Mouse (Mus musculus): ENCODE measurements around the gene Capn5. TPM values are rescaled to one million over a fixed set of nuclear protein-coding genes. Genes with fewer than 3 reads are reported as not detected.

The Capn5 gene
- polyA plus RNA-seq, 1 experiment: 17.0 TPM

DNA sequence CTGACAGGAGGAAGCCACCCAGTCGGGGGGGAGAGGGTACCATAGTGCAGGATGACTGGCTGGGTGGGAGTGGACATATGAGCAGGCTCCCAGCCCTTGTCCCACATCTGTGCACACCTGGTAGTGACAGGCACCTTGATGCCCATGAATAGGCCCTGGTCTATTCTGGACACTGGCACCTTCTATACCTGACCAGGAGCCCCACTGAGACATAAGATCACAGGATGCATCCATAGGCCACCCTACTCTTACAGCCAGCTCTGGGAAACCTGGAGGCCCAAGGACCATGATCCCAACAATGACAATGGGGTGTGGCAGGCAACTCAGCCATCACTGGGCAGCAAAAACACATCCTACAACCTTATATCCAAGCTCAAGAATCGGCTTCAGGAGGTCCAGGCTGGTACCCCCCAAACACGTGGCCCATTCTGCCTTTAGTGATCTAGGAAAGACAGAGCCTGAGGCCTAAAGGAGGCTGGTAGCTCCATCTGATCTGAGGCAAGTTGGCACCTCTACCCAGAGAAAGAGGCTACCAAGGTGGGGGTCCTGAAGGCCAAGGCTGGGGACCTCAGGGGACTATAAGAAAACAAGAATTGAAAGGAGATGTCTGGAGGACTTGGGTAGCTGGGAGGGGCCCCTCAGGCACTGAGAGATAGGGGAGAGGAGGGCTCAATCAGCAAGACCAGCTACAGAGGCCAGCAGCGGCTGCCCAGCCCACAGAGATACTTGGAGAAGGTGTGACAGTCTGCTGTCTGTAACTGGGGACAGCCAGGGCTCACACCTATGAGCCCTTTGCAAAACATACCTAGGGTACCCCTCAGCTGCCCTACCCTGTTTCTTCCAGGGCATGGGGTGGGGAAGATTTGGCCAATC lies 3.0 kb downstream of the Capn5 start:
- H3K4me3 ChIP-seq (ENCODE audit: low read depth, low read length): no peak overlapping the region
- no peak overlapping the region for H3K27ac ChIP-seq (ENCODE audit: insufficient read depth, low read length)
- no peaks in the 10 kb centered on the region for H3K9me3 ChIP-seq (replicated peaks; ENCODE audit: control insufficient read depth, insufficient read depth, low read length, poor library complexity, severe bottlenecking)
- H3K27me3 ChIP-seq (ENCODE audit: control insufficient read depth, insufficient read depth, low read length, poor library complexity, severe bottlenecking): no peaks in the 10 kb centered on the region
- H3K9ac ChIP-seq (ENCODE audit: low read depth, poor library complexity, severe bottlenecking): no peak overlapping the region
- H3K36me3 ChIP-seq (ENCODE audit: control insufficient read depth, insufficient read depth, low read length, poor library complexity, severe bottlenecking): no peaks in the 10 kb centered on the region
- H3K4me1 ChIP-seq (ENCODE audit: control insufficient read depth, insufficient read depth, low read length): peaks cover 15% of the 10 kb centered on the region
- TF ChIP-seq POLR2A (IDR thresholded peaks at IDR 0.05; ENCODE audit: insufficient read depth, low read length): no peak
- TF ChIP-seq CTCF (IDR thresholded peaks at IDR 0.05; ENCODE audit: low read depth, low read length): no peak
- TF ChIP-seq EP300 (IDR thresholded peaks at IDR 0.05; ENCODE audit: insufficient read depth, low read depth, low read length): no peak

DNA sequence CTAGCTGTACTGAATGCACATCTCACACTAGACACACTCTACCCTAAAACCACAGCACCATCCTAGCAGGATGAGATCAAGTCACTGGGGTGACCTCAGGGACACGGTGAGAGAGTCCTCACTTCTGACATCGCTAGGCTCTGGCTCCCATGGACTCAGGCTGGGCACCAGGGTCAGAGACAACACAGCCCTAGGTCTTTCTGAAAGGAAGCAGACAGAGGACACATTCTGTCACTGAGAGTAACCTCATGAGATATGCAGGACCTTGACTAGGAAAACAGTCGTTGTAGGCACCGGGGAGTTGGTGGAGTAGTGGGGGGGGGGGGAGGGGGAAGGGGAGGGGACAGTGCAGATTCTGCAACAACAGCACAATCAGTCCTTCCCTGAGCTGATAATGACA lies 4.7 kb downstream of the Capn5 start:
- H3K27ac ChIP-seq (ENCODE audit: insufficient read depth, low read length): no peak overlapping the region
- no peak overlapping the region for H3K9ac ChIP-seq (ENCODE audit: low read depth, poor library complexity, severe bottlenecking)
- H3K9me3 ChIP-seq (replicated peaks; ENCODE audit: control insufficient read depth, insufficient read depth, low read length, poor library complexity, severe bottlenecking): no peaks in the 10 kb centered on the region
- no peaks in the 10 kb centered on the region for H3K36me3 ChIP-seq (ENCODE audit: control insufficient read depth, insufficient read depth, low read length, poor library complexity, severe bottlenecking)
- no peak overlapping the region for H3K4me3 ChIP-seq (ENCODE audit: low read depth, low read length)
- peaks cover 15% of the 10 kb centered on the region for H3K4me1 ChIP-seq (ENCODE audit: control insufficient read depth, insufficient read depth, low read length)
- H3K27me3 ChIP-seq (ENCODE audit: control insufficient read depth, insufficient read depth, low read length, poor library complexity, severe bottlenecking): no peaks in the 10 kb centered on the region
- TF ChIP-seq EP300 (IDR thresholded peaks at IDR 0.05; ENCODE audit: insufficient read depth, low read depth, low read length) (no peak), CTCF (IDR thresholded peaks at IDR 0.05; ENCODE audit: low read depth, low read length) (no peak), POLR2A (IDR thresholded peaks at IDR 0.05; ENCODE audit: insufficient read depth, low read length) (no peak)

DNA sequence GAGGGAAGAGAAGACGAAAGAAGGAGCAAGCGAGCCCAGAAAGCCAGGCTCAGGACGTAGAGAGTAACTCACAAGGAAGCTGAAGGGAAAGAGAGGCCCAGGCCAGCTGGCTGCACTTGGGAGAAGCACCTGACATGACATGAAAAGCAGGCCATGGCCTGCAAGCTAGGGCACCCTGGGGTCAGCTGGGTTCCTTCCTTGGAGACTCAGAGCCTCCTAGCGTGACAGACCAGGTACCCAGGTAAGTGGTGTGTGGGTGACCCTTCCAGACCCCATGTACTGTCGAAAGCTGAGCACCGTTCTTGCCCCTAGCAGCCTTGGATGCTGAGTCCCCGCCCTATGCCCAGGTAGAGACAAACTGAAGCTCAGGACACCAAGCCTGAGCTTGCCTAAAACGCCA lies 5.4 kb downstream of the Capn5 start:
- H3K27me3 ChIP-seq (ENCODE audit: control insufficient read depth, insufficient read depth, low read length, poor library complexity, severe bottlenecking): no peaks in the 10 kb centered on the region

GRCm38 (mm10) chr7:98171141-98172073 lies 6.7 kb downstream of the Capn5 start:
- no peak overlapping the region for H3K9ac ChIP-seq (ENCODE audit: low read depth, poor library complexity, severe bottlenecking)
- H3K9me3 ChIP-seq (replicated peaks; ENCODE audit: control insufficient read depth, insufficient read depth, low read length, poor library complexity, severe bottlenecking): no peaks in the 10 kb centered on the region
- H3K4me1 ChIP-seq (ENCODE audit: control insufficient read depth, insufficient read depth, low read length): peaks cover 15% of the 10 kb centered on the region
- H3K27me3 ChIP-seq (ENCODE audit: control insufficient read depth, insufficient read depth, low read length, poor library complexity, severe bottlenecking): no peaks in the 10 kb centered on the region
- no peak for TF ChIP-seq POLR2A (IDR thresholded peaks at IDR 0.05; ENCODE audit: insufficient read depth, low read length)
- no peak for TF ChIP-seq CTCF (IDR thresholded peaks at IDR 0.05; ENCODE audit: low read depth, low read length)
- H3K27ac ChIP-seq (ENCODE audit: insufficient read depth, low read length): no peak overlapping the region
- no peak overlapping the region for H3K4me3 ChIP-seq (ENCODE audit: low read depth, low read length)
- H3K36me3 ChIP-seq (ENCODE audit: control insufficient read depth, insufficient read depth, low read length, poor library complexity, severe bottlenecking): no peaks in the 10 kb centered on the region

More for the DNA sequence above, 5.4 kb downstream of the Capn5 start:
- Histone ChIP-seq H3K4me3 (ENCODE audit: low read depth, low read length) (no peak overlapping the region), H3K9ac (ENCODE audit: low read depth, poor library complexity, severe bottlenecking) (no peak overlapping the region), H3K36me3 (ENCODE audit: control insufficient read depth, insufficient read depth, low read length, poor library complexity, severe bottlenecking) (no peaks in the 10 kb centered on the region), H3K9me3 (replicated peaks; ENCODE audit: control insufficient read depth, insufficient read depth, low read length, poor library complexity, severe bottlenecking) (no peaks in the 10 kb centered on the region), H3K4me1 (ENCODE audit: control insufficient read depth, insufficient read depth, low read length) (peaks cover 15% of the 10 kb centered on the region), H3K27ac (ENCODE audit: insufficient read depth, low read length) (no peak overlapping the region)
- TF ChIP-seq CTCF (IDR thresholded peaks at IDR 0.05; ENCODE audit: low read depth, low read length): no peak

- Histone ChIP-seq H3K4me1 (ENCODE audit: control insufficient read depth, insufficient read depth, low read length) (peaks cover 29% of the 10 kb centered on the region), H3K9ac (ENCODE audit: low read depth, poor library complexity, severe bottlenecking) (no peak overlapping the region), H3K27me3 (ENCODE audit: control insufficient read depth, insufficient read depth, low read length, poor library complexity, severe bottlenecking) (no peaks in the 10 kb centered on the region), H3K4me3 (ENCODE audit: low read depth, low read length) (no peak overlapping the region), H3K27ac (ENCODE audit: insufficient read depth, low read length) (no peak overlapping the region), H3K36me3 (ENCODE audit: control insufficient read depth, insufficient read depth, low read length, poor library complexity, severe bottlenecking) (no peaks in the 10 kb centered on the region), H3K9me3 (replicated peaks; ENCODE audit: control insufficient read depth, insufficient read depth, low read length, poor library complexity, severe bottlenecking) (no peaks in the 10 kb centered on the region)
- TF ChIP-seq EP300 (IDR thresholded peaks at IDR 0.05; ENCODE audit: insufficient read depth, low read depth, low read length) (no peak), CTCF (IDR thresholded peaks at IDR 0.05; ENCODE audit: low read depth, low read length) (peak; percentile 30)
Observed at GRCm38 (mm10) chr7:98164999-98165528, 13.0 kb downstream of the Capn5 start.
